Mouse (Mus musculus) testis, postnatal 10 days (tissue): Measurements from ENCODE around the gene Esd.
A peak's percentile ranks its signal among the peaks of the same experiment; 100 is the strongest.

Experiments used
- DNase-seq: peaks from one replicate; pipeline ENCODE4 v3.0.0; 2021; ENCODE audit warnings: low spot score

Esd gene

DNA sequence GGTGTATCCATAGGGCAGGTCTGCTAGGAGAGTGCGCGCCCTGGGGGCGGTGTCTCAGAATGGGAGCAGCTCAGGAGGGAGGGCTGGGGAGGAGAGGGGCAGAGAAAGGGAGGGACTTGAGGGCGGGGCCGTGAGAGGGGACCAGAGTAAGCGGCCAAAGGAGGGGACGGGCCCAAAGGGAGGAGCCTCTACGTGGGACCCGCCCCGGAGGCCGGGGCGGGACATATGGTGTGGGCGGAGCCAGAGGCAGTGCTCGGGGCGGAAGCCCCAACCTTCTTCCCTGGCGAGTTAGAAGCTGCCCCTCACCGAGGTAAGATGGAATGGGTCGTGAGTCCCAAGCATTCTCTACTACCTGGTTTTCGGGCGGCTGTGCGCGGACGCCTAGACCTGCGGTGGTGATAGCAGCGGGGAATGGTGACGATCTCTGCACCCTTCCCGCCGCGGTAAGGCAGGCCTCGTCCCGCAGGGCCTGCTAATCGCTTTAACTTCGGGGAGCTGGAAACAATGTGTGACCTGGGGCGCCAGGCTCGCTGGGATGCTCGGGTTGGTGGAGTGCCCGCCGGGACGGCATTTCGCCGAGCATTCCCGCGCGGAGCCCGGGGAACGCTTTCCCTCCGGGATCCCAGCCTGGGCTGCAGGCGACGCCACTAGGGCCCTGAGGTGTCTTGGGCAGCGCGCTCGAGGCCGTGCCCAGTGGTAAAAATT is at the start of gene Esd:
Gene Esd, plus strand, starts transcription at position 219 of the 705 bp plus-strand sequence.
- DNase-seq = peak; percentile 95

DNA sequence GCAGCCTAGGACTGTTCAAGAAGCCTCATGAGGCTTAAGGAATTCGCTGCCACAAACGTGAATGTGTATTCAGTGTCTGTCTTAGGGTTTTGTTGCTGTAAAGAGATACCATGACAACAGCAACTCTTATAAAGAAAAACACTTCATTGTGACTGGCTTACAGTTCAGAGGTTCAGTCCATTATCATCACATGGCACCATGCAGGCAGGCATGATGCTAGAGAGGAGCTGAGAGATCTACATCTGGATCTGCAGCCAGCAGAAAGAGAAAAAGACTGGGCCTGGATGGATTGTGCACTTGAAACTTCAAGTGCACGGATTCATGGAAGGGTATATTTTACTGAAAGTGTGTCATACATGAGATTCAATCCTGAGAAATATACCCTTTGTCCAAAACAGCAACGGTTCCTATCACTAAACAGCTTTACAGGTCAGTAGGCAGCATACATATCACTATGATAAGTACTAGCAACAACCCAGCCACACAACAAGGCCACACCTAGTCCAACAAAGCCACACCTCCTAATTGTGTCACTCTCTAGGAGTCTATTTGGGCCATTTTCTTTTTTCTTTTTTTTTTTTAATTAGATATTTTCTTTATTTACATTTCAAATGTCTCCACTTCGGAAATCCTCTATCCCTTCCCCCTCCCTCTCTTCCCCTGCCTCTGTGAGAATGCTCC is 47.7 kb upstream of the Esd start:
- no peak for DNase-seq

DNA sequence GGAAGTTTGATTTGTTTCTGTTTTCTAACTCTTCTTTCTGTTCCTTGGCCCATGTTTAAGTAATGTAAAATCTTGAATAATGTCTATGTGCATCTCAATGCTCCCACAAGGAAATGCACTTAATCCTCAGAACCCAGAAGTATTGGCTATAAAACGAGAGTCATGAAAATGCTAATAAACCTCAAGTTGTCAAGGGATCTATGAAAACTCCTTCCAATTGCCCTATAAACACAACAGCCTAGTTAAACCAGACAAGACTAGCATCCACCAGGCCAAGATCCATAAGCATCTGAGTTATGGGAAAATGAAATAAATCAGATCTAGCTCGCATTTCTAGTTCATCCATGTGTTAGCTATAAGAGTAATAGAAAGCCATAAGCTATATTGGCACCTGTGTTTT is 40.1 kb upstream of the Esd start:
- DNase-seq = no peak

DNA sequence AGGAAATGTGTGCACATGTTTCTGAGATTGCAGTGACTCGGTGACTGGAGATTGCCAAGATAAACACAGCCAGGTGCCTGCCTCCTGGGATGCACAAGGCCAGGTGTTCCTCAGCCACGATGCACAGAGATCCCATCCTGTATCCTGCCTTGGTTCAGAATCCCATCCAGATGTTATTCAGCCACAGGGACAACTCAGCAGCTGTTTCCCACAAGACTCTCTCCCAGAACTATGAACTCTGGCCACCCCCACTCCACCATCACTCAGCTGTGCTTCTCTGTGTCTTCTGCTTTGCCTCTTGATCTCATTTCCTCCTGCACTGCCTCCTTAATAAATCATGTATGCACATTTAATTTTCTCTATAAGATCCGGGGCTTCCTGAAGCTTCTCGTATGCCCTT is 35.3 kb upstream of the Esd start:
- DNase-seq = no peak

DNA sequence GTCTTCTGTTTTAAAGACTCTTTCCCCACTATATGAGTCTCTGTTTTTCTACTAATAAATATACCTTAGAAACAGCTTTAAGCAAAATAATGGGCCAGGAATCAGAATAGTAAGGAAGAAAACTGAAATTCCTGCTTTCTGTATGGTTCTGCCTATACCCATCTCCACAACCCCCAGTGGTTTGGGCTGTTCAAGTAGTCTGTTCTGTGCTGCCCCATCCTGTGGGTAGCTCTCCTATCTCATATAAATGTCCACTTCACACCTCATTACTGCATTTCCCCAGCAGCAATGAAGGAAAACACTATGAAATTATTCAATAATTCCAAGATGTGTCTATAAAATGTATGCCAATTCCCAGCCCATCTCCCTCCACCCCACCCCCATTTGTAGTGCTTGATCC is 34.7 kb upstream of the Esd start:
- DNase-seq = no peak

DNA sequence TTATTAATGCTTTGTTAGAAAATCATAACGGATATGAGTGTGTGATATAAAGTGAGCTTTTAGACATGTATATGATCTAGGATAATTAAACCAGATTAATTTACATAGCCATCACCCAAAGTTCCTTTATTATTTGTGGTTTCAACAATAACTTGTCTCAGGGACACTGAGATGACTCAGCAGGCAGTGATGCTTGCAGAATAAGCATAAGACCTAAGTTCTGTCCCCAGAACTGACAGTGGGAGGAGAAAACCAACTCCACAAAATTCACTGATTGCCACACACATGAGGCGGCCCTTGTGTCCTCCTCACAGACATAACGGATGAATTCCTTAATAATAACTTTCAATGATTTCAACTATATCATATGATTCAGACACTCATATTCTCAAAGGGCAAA is 32.9 kb upstream of the Esd start:
- DNase-seq = no peak

DNA sequence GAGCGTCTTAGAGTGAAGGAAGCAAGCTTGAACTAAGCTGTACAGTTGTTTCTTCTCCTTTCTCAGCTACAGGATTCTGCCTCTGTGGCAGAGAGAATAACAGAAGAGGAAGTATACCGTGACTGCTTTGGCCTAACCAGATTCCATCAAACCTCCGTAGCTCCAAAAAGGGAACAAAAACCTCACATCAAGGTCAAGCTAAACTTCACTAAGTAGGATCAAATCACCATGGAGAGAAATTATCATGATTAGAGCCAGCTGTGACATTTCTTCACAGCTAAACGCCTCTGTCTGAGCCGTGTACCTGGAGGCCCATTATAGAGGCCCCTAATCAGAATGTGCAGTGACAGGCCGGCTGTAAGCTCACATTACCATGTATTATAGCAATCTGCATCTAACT is 28.2 kb upstream of the Esd start:
- DNase-seq = no peak

DNA sequence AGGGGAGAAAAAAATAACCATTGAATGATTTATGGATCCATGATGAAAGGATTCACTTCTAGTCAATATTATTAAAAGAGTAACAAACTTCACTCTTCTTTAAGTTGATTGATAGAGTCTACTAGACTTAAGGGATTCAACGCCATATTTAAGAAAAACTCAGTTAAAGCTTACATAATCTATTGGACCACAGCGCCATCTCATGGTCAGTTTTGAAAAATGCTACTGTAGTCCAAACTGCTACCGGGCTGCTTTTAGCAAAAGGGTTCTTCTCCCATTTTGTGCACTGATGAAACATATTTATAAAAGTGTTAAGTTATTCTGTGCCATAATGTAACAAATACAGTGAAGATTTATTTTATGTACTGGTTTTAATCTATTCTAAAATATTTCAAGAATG is 23.0 kb upstream of the Esd start:
- peak; percentile 56 for DNase-seq

DNA sequence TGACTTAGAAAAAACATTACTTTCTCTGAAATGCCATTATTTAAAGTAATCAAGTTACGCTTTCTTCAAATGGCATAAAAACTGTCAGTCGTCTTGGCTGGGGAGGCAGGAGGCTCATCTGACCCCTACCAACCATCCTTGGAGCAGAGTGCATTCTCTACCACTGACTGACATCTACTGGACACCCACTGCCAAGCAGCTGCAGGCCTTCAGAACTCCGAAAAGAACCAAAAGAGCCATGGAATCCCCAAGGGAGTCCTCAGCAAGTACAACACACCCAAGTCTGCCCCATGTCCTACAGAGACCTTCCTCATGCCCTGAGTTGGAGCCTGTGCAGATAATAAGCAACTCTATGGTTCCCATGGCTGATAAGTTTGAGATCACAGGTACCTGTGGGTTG is 8.6 kb upstream of the Esd start:
- no peak for DNase-seq

DNA sequence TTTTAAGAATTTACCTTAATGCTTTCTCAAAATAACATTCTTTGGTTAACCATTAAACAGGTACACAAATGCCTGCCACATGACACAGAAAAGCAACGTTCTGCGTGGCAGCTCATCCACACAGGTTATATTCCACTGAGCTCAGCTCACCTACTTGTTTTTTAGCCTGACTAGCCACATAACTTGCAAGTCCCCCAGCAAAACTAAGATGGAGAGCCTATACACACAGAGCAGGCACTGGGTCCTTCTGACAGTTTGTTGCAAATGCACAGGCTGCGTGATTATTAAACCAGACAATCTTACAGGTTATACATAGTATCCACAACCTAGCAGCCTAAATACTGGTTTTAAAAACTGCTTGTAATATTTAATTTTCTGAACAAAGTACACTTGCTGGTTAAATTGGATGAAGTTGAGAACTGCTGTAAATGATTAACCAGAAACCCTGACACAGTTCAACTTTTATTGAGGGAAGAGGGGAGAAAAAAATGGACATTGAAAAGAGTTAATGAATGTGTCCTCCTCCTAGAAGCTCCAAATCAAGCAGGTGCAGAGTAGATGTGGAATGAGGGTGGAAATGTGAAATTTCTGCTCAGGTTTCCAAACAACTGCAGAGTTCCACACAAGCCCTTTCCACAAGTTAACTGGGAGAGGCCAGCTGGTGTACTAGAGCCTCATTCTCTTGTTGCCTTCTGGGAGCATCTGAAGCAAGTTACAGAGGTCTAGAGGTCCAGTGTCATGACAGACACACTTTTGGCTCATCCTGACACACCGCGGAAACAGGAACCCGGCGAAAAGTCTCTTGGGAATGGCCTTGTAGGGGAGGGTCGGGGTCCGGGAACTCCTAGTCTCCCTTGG is 647 bp upstream of the Esd start:
- DNase-seq = no peak

DNA sequence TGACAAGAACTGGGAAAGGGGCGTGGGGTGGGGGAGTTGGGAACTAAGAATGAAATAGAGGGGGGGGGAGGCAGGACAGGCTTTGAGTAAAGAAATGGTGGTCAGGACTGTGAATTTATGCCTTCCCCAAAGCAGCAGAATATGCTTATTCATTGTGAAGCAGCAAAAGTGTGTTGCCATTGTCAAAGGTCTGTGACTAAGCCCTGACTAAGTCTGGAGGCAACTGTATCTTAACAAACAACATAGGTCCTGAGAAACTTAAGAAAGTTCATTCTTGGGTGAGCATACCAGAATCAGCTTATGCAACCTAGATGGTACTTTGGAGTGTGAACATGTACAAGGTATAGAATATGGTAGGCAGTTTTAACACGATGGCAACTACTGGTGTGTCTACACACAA is 1.3 kb downstream of the Esd start:
- DNase-seq = no peak

DNA sequence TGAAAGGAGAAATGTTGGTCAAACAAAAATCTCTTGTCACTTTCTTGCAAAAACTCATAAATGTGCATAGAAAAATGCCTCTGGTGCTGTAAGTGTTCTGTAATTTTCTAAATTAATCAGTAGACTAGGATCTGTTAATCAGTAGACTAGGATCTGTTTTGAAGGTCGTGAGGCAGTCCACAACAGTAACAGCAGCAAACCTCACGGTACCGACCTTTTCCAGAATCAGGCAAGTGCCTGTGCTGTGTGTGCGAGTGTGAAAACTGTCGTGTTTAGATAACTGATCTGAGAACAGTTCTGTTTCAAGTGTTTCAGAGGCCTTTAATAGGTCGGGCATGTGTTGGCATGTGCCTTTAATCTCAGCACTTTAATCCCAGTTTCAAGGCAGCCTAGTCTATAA is 3.4 kb downstream of the Esd start:
- DNase-seq = no peak

DNA sequence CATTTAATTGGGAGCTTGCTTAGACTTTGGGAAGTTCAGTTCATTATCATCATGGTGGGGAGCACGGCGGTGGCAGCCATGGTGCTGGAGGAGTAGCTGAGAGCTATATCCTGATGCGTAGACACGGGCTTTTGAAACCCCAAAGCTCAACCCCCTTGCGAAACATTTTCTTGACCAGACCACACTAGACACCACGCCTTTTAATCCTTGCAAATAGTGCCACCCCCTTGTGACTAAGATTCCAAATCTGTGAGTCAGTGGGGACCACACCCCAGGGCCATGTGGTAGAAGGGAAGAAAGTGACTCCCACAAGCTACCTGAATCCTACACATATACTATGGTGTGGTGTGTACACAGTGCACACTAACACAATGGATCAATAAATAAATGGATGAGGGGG is 4.8 kb downstream of the Esd start:
- DNase-seq = no peak

DNA sequence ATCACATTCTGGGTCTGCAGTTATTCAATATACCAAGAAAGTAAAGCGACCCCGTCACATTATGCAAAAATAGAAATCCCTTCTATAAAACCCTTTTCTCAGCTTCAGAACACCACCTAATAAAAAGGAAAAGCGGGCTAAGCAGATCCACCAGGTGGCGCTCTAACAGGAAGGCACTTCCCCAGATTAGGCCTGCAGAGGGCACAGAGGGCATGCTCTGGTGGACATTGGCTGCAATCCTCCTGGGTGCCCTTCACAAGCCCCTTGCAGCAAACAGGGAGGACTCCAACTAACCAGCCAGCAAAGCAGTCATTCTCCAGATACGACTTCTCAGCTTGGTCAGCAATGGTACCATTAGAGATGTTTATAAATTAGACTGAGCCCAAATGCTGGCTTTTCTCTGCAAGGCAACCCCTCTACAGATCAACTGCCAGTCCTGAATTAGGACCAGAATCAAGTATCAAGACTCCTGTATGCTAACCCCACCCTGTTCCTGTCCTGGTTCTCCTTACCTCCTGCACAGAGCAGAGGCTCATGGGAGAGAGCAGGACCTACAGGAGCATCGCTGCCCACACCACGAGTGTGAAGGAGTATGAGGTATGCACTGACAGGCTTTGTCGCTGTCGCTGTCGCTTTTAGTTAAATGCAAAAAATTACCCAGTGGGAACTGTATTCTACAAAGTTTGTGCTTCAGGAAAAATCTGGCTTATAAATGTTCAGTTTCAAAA is 32.3 kb downstream of the Esd start:
- peak; percentile 91 for DNase-seq

DNA sequence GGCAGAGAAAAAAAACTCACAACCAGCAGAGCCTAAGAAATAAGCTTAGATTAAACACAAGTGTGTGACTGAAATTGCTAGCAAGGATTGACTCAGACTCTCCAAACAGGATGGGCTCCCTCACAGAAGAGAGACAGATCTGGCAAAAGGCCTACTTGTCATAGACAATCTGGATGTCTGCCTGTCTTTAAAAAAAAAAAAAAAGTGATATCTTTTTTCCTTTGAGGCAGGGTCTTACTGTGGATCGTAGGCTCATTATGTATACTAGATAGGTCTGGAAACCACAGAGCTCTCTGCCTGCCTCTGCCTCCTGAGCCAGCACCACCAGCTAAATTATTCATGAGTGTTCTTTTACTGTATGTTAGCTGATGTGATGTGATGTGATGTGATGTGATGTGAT is 35.8 kb downstream of the Esd start:
- DNase-seq = no peak

DNA sequence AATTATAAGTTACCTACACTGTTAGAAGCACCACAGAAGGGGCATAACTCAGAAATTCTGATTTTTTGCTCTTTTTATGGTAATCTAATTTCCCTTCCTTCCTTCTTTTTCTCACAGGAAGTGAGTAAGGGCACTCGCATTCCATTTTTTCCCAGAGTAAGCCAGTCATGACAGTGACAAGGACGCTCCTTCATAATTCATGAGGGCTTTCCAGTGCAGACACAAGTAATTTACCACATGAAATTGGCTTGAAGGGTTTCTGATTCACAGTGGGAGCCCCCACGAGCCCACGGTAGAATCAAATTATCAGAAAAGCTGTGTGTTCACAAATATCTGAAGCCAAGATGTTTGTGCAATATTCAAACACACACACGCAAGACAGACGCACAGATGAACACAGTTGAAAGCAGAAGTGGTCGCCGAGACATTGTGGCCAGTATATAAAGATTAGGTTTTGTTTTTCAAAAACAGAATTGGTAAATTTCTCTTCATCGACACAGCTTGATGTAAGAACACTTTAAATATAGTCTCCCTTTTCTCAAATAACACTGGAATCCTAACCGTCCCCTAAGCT is 42.0 kb downstream of the Esd start:
- no peak for DNase-seq

DNA sequence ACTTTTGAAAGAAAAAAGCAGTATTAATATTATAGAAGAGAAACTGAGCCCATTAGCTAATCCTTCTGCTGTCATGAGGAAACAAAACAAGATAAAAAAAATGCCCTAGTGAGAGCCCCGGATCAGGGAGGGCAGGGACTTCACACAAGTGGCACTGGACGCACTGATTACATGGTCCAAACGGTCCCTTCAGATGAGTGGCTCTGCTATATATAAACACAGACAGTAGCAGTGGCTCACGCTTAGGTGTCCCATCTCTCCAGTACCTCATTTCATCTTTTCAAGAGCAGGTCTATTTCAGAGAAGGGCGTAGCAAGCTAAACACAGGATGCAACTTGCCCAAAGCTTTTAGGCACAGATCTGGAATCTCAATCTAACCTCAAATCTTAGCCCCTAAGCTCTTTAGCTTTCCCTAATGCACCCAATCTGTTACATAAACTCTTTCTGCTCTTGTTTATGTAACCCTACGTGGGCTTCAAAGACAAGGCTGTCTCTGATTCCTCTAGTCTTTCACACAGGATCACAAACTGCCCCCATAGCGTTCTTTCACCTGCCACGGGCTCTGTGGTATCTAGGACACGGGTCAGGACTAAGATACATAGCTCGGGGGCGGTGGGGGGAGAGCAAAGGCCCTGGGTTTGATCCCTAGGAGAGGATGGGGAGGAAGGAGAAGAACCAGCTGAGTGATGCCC is 52.3 kb downstream of the Esd start:
- DNase-seq = no peak

DNA sequence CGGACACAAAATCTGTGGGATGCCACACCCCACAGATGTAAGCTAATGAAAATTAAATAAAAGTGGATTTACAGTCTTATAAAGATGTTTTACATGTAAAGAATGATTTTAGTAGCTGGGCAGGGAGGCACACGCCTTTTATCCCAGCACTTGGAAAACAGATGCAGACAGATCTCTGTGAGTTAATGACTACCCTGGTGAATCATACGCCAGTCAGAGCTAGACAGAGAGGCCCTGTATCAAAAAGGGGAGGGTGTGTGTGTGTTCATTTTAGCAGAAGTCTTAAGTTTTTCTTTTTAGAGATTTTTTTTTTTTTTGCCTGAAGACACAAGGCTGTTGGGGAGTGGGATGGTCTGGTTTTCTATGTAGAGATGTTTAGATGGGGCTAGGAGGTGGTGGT is 55.6 kb downstream of the Esd start:
- no peak for DNase-seq

DNA sequence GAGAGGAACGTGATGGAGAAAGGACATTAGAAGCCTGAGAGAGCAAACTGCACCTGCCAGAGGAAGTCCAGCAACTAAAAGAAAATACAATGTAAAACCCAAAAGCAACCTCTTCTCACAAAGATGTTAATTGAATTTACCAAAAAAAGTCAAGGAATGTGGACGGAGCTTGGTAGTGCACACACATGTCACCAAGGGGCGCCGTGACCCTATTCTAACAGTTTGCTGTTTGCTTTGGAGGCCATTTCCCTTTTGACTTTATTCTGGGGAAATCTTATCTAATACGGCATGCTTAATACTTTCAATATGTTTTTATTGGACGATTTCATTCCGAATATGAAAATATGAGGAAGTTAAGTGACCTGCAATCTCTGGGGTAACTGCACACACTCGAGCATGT is 56.7 kb downstream of the Esd start:
- no peak for DNase-seq

DNA sequence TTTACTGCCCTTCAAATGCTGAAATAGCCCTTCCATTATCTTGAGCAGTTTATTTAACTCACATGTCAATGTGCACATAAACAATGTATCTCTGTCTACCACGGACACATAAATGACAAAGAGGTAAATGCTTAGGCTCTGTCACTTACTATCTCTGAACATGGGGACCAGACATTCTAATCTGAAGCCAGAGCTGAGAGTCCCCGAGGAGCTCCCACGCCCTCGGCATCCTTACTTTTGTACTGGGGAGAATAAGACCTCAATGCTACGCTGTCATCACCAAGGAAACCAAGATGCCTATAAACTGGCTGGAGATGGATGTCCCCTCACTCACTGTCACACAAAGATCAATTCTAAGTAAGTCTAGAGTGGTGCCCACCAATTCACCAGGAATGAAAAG is 58.4 kb downstream of the Esd start:
- no peak for DNase-seq

DNA sequence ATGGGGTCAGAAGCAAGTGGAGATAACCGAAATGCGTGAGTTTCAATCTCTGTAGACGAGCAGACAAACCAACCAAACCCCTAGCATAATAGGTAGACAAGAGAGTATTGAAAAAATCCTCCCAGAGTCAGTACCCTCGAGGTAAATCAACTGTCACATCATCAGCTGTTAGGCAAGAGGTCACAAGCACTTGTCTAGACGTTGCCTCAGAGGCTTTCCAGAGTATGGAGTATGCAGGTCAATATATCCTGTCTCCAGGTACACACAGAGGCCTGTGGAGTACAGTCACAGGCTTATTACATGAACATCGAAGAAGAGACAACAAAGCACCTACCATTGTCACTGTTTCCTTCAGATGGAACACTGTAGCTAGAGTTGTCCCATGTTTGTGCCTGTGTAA is 60.7 kb downstream of the Esd start:
- DNase-seq = no peak

DNA sequence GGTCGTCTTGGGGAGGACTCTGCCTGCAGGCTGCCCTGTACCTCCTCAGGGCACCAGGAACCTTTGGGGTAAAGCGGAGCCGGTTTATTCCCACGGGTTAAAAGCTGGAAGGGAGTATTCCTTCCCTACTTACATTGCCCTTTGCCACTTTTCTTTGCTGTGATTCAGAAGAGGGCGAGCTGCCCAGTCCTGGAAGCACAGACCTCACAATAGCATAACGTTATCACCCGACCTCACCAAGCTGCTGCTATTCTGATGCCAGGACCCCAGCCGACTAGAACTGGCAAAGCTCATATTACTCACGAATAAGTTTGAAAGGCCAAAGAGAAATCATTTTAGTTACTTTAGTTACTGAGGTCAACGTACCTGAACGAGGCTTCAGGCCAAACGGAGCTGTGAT is 62.8 kb downstream of the Esd start:
- no peak for DNase-seq
